Mouse (Mus musculus) right cerebral cortex, postnatal 36 days (tissue): ENCODE data around the gene Caap1.

Source experiments
- DNase-seq, 2 experiments: peaks; one replicate each; pipeline ENCODE4 v3.0.0; 2022; ENCODE audit warnings: low spot score in 2 of 2, mixed read lengths in 1 of 2

The Caap1 gene

GRCm38 (mm10) chr4:94515366-94515765 is 41.2 kb downstream of the Caap1 start:
- no peak for DNase-seq

GRCm38 (mm10) chr4:94476749-94477399 is 79.7 kb downstream of the Caap1 start:
- no peak for DNase-seq

GRCm38 (mm10) chr4:94473286-94473685 is 83.3 kb downstream of the Caap1 start:
- DNase-seq: no peak

GRCm38 (mm10) chr4:94459424-94459823 is 97.2 kb downstream of the Caap1 start:
- DNase-seq: no peak

- DNase-seq: peak; percentile 7 to 50
Measured at GRCm38 (mm10) chr4:94454857-94455256, 101.7 kb downstream of the Caap1 start.
